Mouse (Mus musculus) lung, embryonic 16.5 days (tissue): Measurements from ENCODE around the gene Tlr6. TPM values are rescaled to one million over a fixed set of nuclear protein-coding genes. Genes with fewer than 3 reads are reported as not detected.

Experiments used
- ATAC-seq: fragments of 200-750 bp; cut with Nextera tagmentation; 2 replicates; pipeline ENCODE4 v1.8.0; 2017; ENCODE audit warnings: low read depth, mild to moderate bottlenecking, moderate library complexity
- H3K27ac ChIP-seq: fragments of 300-500 bp; sonication (generic); 2 replicates; pipeline ENCODE4 v1.5.1; 2014; ENCODE audit warnings: mild to moderate bottlenecking, control low read depth, low read length
- H3K27me3 ChIP-seq: fragments of 300-500 bp; sonication (generic); 2 replicates; pipeline ENCODE4 v1.6.1; 2014; ENCODE audit warnings: low read depth, low read length, mixed read lengths; ENCODE audit not compliant: control insufficient read depth, insufficient read depth
- H3K36me3 ChIP-seq: fragments of 300-500 bp; sonication (generic); 2 replicates; pipeline ENCODE4 v1.6.1; 2014; ENCODE audit warnings: low read length; ENCODE audit not compliant: control insufficient read depth, insufficient read depth
- H3K4me1 ChIP-seq: fragments of 300-500 bp; sonication (generic); replicated peaks from 2 replicates; pipeline ENCODE4 v1.6.1; 2014; ENCODE audit warnings: low read length, mixed read lengths; ENCODE audit not compliant: control insufficient read depth, insufficient read depth
- H3K4me2 ChIP-seq: fragments of 300-500 bp; sonication (generic); 2 replicates; pipeline ENCODE4 v1.6.1; 2014; ENCODE audit warnings: low read depth, low read length, control low read depth
- H3K4me3 ChIP-seq: fragments of 300-500 bp; sonication (generic); 2 replicates; pipeline ENCODE4 v1.5.1; 2014; ENCODE audit warnings: mild to moderate bottlenecking, low read length, control low read depth
- H3K9ac ChIP-seq: fragments of 300-500 bp; sonication (generic); 2 replicates; pipeline ENCODE4 v1.6.1; 2014; ENCODE audit warnings: low read length, control low read depth
- H3K9me3 ChIP-seq: fragments of 300-500 bp; sonication (generic); 2 replicates; pipeline ENCODE4 v1.6.1; 2016; ENCODE audit warnings: low read length; ENCODE audit not compliant: control insufficient read depth
- WGBS: fragments of 180-500 bp; shearing (Covaris S2); extraction: QIAGEN DNeasy Blood & Tissue Kit; methylation state at CpG from one replicate; pipeline ENCODE4 v1.1.7; 2014; 5-methylcytosine and 5-hydroxymethylcytosine counted together
- polyA plus RNA-seq: library from polyadenylated mRNA; unstranded; fragments of >200 nt; fragmentation: Nextera tagmentation; extraction: Ambion mirVana; gene quantifications from 2 replicates; pipeline ENCODE4 v1.2.1, GENCODE M21; 2015

Tlr6 gene
- polyA plus RNA-seq = 0.82 and 0.87 TPM in 2 replicates

GRCm38 (mm10) chr5:64959843-64960230 is at the start of gene Tlr6:
Tlr6 (minus strand) TSS chr5:64960097.
- Histone ChIP-seq H3K4me2 (no peak within 1 kb of the TSS), H3K9ac (no peak within 1 kb of the TSS), H3K27me3 (no peaks in the 10 kb centered on the region), H3K9me3 (no peaks in the 10 kb centered on the region), H3K36me3 (no peaks in the 10 kb centered on the region), H3K4me1 (no peaks in the 10 kb centered on the region), H3K4me3 (no peak within 1 kb of the TSS), H3K27ac (no peak within 1 kb of the TSS)
- 74% methylated on average over 13 of the region's 13 CpGs for WGBS
- ATAC-seq = no peak

GRCm38 (mm10) chr5:65006011-65006491 is 46.2 kb upstream of the Tlr6 start:
- peaks cover 39% of the 10 kb centered on the region for H3K36me3 ChIP-seq
- H3K4me1 ChIP-seq = no peaks in the 10 kb centered on the region
- no peak overlapping the region for H3K4me2 ChIP-seq
- no peak overlapping the region for H3K4me3 ChIP-seq
- 32% methylated on average over 4 of the region's 4 CpGs for WGBS
- H3K27ac ChIP-seq = no peak overlapping the region
- no peaks in the 10 kb centered on the region for H3K9me3 ChIP-seq
- H3K27me3 ChIP-seq = no peaks in the 10 kb centered on the region
- ATAC-seq = no peak
- H3K9ac ChIP-seq = no peak overlapping the region

GRCm38 (mm10) chr5:65005251-65005650 is 45.4 kb upstream of the Tlr6 start:
- Histone ChIP-seq H3K4me3 (no peak overlapping the region), H3K27ac (no peak overlapping the region), H3K27me3 (no peaks in the 10 kb centered on the region), H3K4me2 (no peak overlapping the region), H3K9me3 (no peaks in the 10 kb centered on the region), H3K9ac (no peak overlapping the region), H3K36me3 (peaks cover 32% of the 10 kb centered on the region), H3K4me1 (no peaks in the 10 kb centered on the region)
- WGBS = 89% methylated on average over 4 of the region's 4 CpGs
- no peak for ATAC-seq

- Histone ChIP-seq H3K36me3 (peaks cover 19% of the 10 kb centered on the region), H3K4me2 (no peak overlapping the region), H3K9me3 (no peaks in the 10 kb centered on the region), H3K27me3 (no peaks in the 10 kb centered on the region), H3K4me3 (no peak overlapping the region), H3K9ac (no peak overlapping the region), H3K4me1 (no peaks in the 10 kb centered on the region), H3K27ac (no peak overlapping the region)
- 57% methylated on average over 7 of the region's 7 CpGs for WGBS
- ATAC-seq = no peak
Measured at GRCm38 (mm10) chr5:65003946-65004535, 44.1 kb upstream of the Tlr6 start.

GRCm38 (mm10) chr5:65002940-65003824 is 43.3 kb upstream of the Tlr6 start:
- H3K4me2 ChIP-seq = no peak overlapping the region
- H3K9me3 ChIP-seq = no peaks in the 10 kb centered on the region
- H3K4me1 ChIP-seq = no peaks in the 10 kb centered on the region
- H3K36me3 ChIP-seq = peaks cover 16% of the 10 kb centered on the region
- H3K27ac ChIP-seq = no peak overlapping the region
- H3K9ac ChIP-seq = no peak overlapping the region
- no peak overlapping the region for H3K4me3 ChIP-seq
- H3K27me3 ChIP-seq = no peaks in the 10 kb centered on the region
- ATAC-seq = no peak
- 51% methylated on average over 10 of the region's 10 CpGs for WGBS

- Histone ChIP-seq H3K9me3 (no peaks in the 10 kb centered on the region), H3K4me2 (no peak overlapping the region), H3K4me3 (no peak overlapping the region), H3K27ac (no peak overlapping the region), H3K4me1 (no peaks in the 10 kb centered on the region), H3K9ac (no peak overlapping the region), H3K27me3 (no peaks in the 10 kb centered on the region), H3K36me3 (peaks cover 23% of the 10 kb centered on the region)
- WGBS = 92% methylated on average over 2 of the region's 2 CpGs
- no peak for ATAC-seq
Measured at GRCm38 (mm10) chr5:64995408-64995807, 35.5 kb upstream of the Tlr6 start.

- Histone ChIP-seq H3K9me3 (no peaks in the 10 kb centered on the region), H3K4me1 (no peaks in the 10 kb centered on the region), H3K4me3 (no peak overlapping the region), H3K27ac (no peak overlapping the region), H3K9ac (no peak overlapping the region), H3K4me2 (no peak overlapping the region), H3K27me3 (no peaks in the 10 kb centered on the region), H3K36me3 (peaks cover 29% of the 10 kb centered on the region)
- 50% methylated on average over 8 of the region's 8 CpGs for WGBS
- ATAC-seq = no peak
Measured at GRCm38 (mm10) chr5:64992540-64992939, 32.6 kb upstream of the Tlr6 start.

GRCm38 (mm10) chr5:64989940-64990339 is 30.0 kb upstream of the Tlr6 start:
- Histone ChIP-seq H3K27me3 (no peaks in the 10 kb centered on the region), H3K4me3 (no peak overlapping the region), H3K27ac (no peak overlapping the region), H3K9me3 (no peaks in the 10 kb centered on the region), H3K4me2 (no peak overlapping the region), H3K4me1 (no peaks in the 10 kb centered on the region), H3K9ac (no peak overlapping the region), H3K36me3 (peaks cover 24% of the 10 kb centered on the region)
- ATAC-seq = no peak
- 92% methylated on average over 1 of the region's 1 CpGs for WGBS

GRCm38 (mm10) chr5:64985971-64986370 is 26.1 kb upstream of the Tlr6 start:
- H3K36me3 ChIP-seq = peaks cover 46% of the 10 kb centered on the region

More at GRCm38 (mm10) chr5:64985971-64986370, 26.1 kb upstream of the Tlr6 start:
- 44% methylated on average over 7 of the region's 7 CpGs for WGBS
- Histone ChIP-seq H3K4me2 (no peak overlapping the region), H3K27me3 (no peaks in the 10 kb centered on the region), H3K27ac (peak overlapping the region; percentile 37; the same call in 1 of the 2 replicates), H3K9me3 (no peaks in the 10 kb centered on the region), H3K4me1 (no peaks in the 10 kb centered on the region), H3K4me3 (no peak overlapping the region), H3K9ac (no peak overlapping the region)
- peak; percentile 43; the same call in 1 of the 2 replicates for ATAC-seq
